Mouse (Mus musculus): ENCODE measurements around the gene Tmem233. TPM values are rescaled to one million over a fixed set of nuclear protein-coding genes. Genes with fewer than 3 reads are reported as not detected.

Tmem233 gene
- polyA plus RNA-seq, 1 experiment from 2014 or later, result not detected

DNA sequence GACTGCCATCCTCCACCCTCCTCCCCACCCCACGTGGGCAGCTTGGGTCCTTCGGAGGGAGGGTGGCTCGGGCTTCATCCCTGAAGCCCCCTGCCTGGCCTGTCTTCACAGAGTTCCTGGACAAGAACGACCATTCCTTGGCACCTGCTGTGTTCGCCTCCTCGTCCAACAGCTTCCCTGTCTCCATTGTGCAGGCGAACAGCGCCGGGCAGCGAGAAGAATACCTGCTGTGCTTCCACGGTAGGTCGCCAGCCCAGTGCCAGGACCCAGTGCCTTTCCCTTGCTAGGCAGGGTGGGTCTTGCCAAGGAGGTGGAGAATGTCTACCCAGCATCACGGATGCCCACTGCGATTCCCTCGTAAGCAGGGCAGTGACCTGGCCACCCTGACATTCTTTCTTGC, 88.9 kb downstream of the Tmem233 start:
- Histone ChIP-seq H3K4me1 (no peaks in the 10 kb centered on the region), H3K9ac (replicated peaks) (no peak overlapping the region), H3K27ac (replicated peaks) (no peak overlapping the region), H3K36me3 (peaks cover 71% of the 10 kb centered on the region), H3K9me3 (peaks cover 8% of the 10 kb centered on the region), H3K4me2 (replicated peaks) (no peak overlapping the region), H3K27me3 (no peaks in the 10 kb centered on the region), H3K4me3 (no peak overlapping the region)
- no peak for ATAC-seq (ENCODE audit: low FRiP score, low read depth)
- WGBS, result 92% methylated on average over 15 of the region's 15 CpGs

- Histone ChIP-seq H3K4me1 (no peaks in the 10 kb centered on the region), H3K27me3 (no peaks in the 10 kb centered on the region), H3K4me3 (no peak overlapping the region), H3K9ac (replicated peaks) (no peak overlapping the region), H3K4me2 (replicated peaks) (no peak overlapping the region), H3K9me3 (peaks cover 8% of the 10 kb centered on the region), H3K27ac (replicated peaks) (no peak overlapping the region), H3K36me3 (peaks cover 85% of the 10 kb centered on the region)
- no peak for ATAC-seq (ENCODE audit: low FRiP score, low read depth)
- WGBS, result 96% methylated on average over 11 of the region's 11 CpGs
These were observed 91.3 kb downstream of the Tmem233 start for GRCm38 (mm10) chr5:115991717-115992116.

Other genes with a start within 250 kb of the Tmem233 start
- 40.6 and 42.5 TPM in 2 replicates for gene Cit, start 238.0 kb downstream of the Tmem233 start, polyA plus RNA-seq (2016; fragmentation: Nextera tagmentation; extraction: Ambion mirVana)
- 58.6 and 63.0 TPM in 2 replicates for gene Prkab1, start 58.7 kb downstream of the Tmem233 start, polyA plus RNA-seq (2016; fragmentation: Nextera tagmentation; extraction: Ambion mirVana)
- 2.2 and 2.4 TPM in 2 replicates for gene Ccdc60, start 205.7 kb upstream of the Tmem233 start, polyA plus RNA-seq (2016; fragmentation: Nextera tagmentation; extraction: Ambion mirVana)